Mouse (Mus musculus) heart, embryonic 13.5 days (tissue): ENCODE measurements around the gene Tsku. TPM values are rescaled to one million over a fixed set of nuclear protein-coding genes. Genes with fewer than 3 reads are reported as not detected.

Experiments used
- ATAC-seq: fragments of 200-750 bp; cut with Nextera tagmentation; 2 replicates; pipeline ENCODE4 v1.8.0; 2017; ENCODE audit warnings: moderate TSS enrichment; ENCODE audit not compliant: insufficient number of reproducible peaks, low FRiP score, low TSS enrichment; ENCODE audit errors: extremely low read depth
- H3K27ac ChIP-seq: fragments of 300-500 bp; sonication (generic); replicated peaks from 2 replicates; pipeline ENCODE4 v1.5.1; 2015; ENCODE audit warnings: moderate library complexity, mild to moderate bottlenecking, inconsistent platforms
- H3K27me3 ChIP-seq: fragments of 300-500 bp; sonication (generic); replicated peaks from 2 replicates; pipeline ENCODE4 v1.6.1; 2015; ENCODE audit warnings: mild to moderate bottlenecking, inconsistent platforms
- H3K36me3 ChIP-seq: fragments of 300-500 bp; sonication (generic); 2 replicates; pipeline ENCODE4 v1.6.1; 2015; ENCODE audit warnings: mild to moderate bottlenecking, inconsistent platforms
- H3K4me1 ChIP-seq: fragments of 300-500 bp; sonication (generic); 2 replicates; pipeline ENCODE4 v1.6.1; 2015; ENCODE audit warnings: inconsistent platforms
- H3K4me2 ChIP-seq: fragments of 300-500 bp; sonication (generic); 2 replicates; pipeline ENCODE4 v1.6.1; 2015; ENCODE audit warnings: inconsistent platforms, mild to moderate bottlenecking, moderate library complexity
- H3K4me3 ChIP-seq: fragments of 300-500 bp; sonication (generic); 2 replicates; pipeline ENCODE4 v1.5.1; 2015; ENCODE audit warnings: moderate library complexity, mild to moderate bottlenecking, inconsistent platforms
- H3K9ac ChIP-seq: fragments of 300-500 bp; sonication (generic); 2 replicates; pipeline ENCODE4 v1.6.1; 2015; ENCODE audit warnings: inconsistent platforms, mild to moderate bottlenecking, moderate library complexity
- H3K9me3 ChIP-seq: fragments of 300-500 bp; sonication (generic); 2 replicates; pipeline ENCODE4 v1.6.1; 2016; ENCODE audit warnings: inconsistent platforms
- WGBS: fragments of 180-500 bp; shearing (Covaris S2); methylation state at CpG from one replicate; pipeline ENCODE4 v1.1.7; 2015; ENCODE audit warnings: mixed read lengths; 5-methylcytosine and 5-hydroxymethylcytosine counted together
- polyA plus RNA-seq: library from polyadenylated mRNA; unstranded; fragments of >200 nt; fragmentation: Nextera tagmentation; extraction: Ambion mirVana; gene quantifications from 2 replicates; pipeline ENCODE4 v1.2.1, GENCODE M21; 2015

Tsku gene
- polyA plus RNA-seq, 1 experiment from 2014 or later: 5.7 TPM

GRCm38 (mm10) chr7:98308607-98309218 is 52.4 kb downstream of the Tsku start:
- no peaks in the 10 kb centered on the region for H3K9me3 ChIP-seq
- peak overlapping the region; percentile 70 for H3K4me3 ChIP-seq
- WGBS: under 1% methylated on average over 33 of the region's 33 CpGs
- H3K36me3 ChIP-seq: no peaks in the 10 kb centered on the region
- peaks cover 22% of the 10 kb centered on the region for H3K4me1 ChIP-seq
- no peak; the same call in 1 of the 2 replicates for ATAC-seq
- peak overlapping the region; percentile 68 for H3K27ac ChIP-seq
- H3K4me2 ChIP-seq: peak overlapping the region; percentile 90
- H3K9ac ChIP-seq: peak overlapping the region; percentile 87
- peaks cover 4% of the 10 kb centered on the region for H3K27me3 ChIP-seq

DNA sequence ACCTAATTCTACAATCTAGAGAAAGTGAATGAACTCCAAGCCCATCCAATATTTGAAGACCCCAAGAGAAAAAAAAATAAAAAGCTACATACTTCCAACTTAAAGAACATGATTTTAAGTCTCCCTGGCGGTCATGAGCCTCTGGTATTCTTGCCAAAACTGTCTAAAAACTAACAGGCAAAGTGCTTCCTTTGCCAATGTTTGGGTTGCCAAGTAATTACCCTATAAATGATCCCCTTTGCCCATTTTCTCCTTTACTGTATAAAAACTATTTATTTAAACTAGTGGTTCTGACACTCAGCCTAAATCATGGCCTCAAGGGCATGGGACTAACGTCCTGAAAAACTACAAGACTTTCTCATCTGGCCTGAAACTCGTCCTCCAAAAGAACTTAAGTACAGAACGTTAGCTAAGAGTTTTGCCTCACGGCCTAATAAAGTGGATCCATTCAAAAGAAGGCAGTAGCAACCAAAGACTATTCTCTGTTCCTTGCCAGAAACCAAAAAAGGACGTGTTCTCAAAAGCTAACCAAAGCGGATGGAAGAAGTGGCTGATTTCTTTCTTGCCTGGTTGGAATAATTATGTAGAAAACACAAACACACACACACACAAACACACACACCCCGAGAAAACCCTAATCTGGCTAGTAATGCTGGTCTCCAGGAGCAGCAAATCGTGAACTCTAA is 53.1 kb downstream of the Tsku start:
- Histone ChIP-seq H3K9ac (peak overlapping the region; percentile 87), H3K36me3 (no peaks in the 10 kb centered on the region), H3K4me1 (peaks cover 22% of the 10 kb centered on the region), H3K9me3 (no peaks in the 10 kb centered on the region), H3K27me3 (peaks cover 2% of the 10 kb centered on the region; the same call in 1 of the 2 replicates), H3K4me2 (peak overlapping the region; percentile 90), H3K4me3 (peak overlapping the region; percentile 70), H3K27ac (no peak overlapping the region)
- no peak for ATAC-seq
- 50% methylated on average over 9 of the region's 9 CpGs for WGBS

- no peak overlapping the region for H3K27ac ChIP-seq
- H3K4me1 ChIP-seq: peaks cover 22% of the 10 kb centered on the region
- H3K9ac ChIP-seq: no peak overlapping the region
- peak overlapping the region; percentile 90 for H3K4me2 ChIP-seq
- no peak for ATAC-seq
- 94% methylated on average over 2 of the region's 2 CpGs for WGBS
- H3K4me3 ChIP-seq: no peak overlapping the region
- no peaks in the 10 kb centered on the region for H3K9me3 ChIP-seq
- no peaks in the 10 kb centered on the region for H3K27me3 ChIP-seq
- no peaks in the 10 kb centered on the region for H3K36me3 ChIP-seq
Observed at GRCm38 (mm10) chr7:98307411-98307810, 53.7 kb downstream of the Tsku start.

Other genes starting within 250 kb of the Tsku start
- gene Myo7a, start 241.8 kb downstream of the Tsku start, polyA plus RNA-seq: 8.6 and 8.7 TPM in 2 replicates
- gene Omp, start 215.8 kb downstream of the Tsku start, polyA plus RNA-seq: 0.11 and 0.15 TPM in 2 replicates
- 3.8 and 4.0 TPM in 2 replicates for gene Capn5, start 183.1 kb downstream of the Tsku start, polyA plus RNA-seq
- not detected in 2 replicates for gene B3gnt6, start 161.8 kb downstream of the Tsku start, polyA plus RNA-seq
- 18.9 and 24.6 TPM in 2 replicates for gene Acer3, start 40.1 kb downstream of the Tsku start, polyA plus RNA-seq
- not detected in 2 replicates for gene Gucy2d, start 79.1 kb upstream of the Tsku start, polyA plus RNA-seq
- 4.9 and 6.0 TPM in 2 replicates for gene Lrrc32, start 128.0 kb upstream of the Tsku start, polyA plus RNA-seq